Mouse (Mus musculus) intestine, embryonic 14.5 days (tissue): ENCODE measurements around the gene Rab3c. TPM values are rescaled to one million over a fixed set of nuclear protein-coding genes. Genes with fewer than 3 reads are reported as not detected.

ENCODE experiments used
- ATAC-seq: fragments of 200-750 bp; cut with Nextera tagmentation; replicated peaks from 2 replicates; pipeline ENCODE4 v1.8.0; 2017; ENCODE audit warnings: low read depth, moderate number of reproducible peaks, moderate TSS enrichment, moderate library complexity; ENCODE audit not compliant: low FRiP score, low TSS enrichment
- DNase-seq: peaks from one replicate; pipeline ENCODE4 v3.0.0-alpha.2; 2018; ENCODE audit warnings: low spot score
- H3K27ac ChIP-seq: fragments of 300-500 bp; sonication (generic); 2 replicates; pipeline ENCODE4 v1.5.1; 2014; ENCODE audit warnings: low read depth, mild to moderate bottlenecking, control low read depth
- H3K27me3 ChIP-seq: fragments of 300-500 bp; sonication (generic); replicated peaks from 2 replicates; pipeline ENCODE4 v1.6.1; 2014; ENCODE audit warnings: low read length, control low read depth; ENCODE audit not compliant: control insufficient read depth, insufficient read depth
- H3K36me3 ChIP-seq: fragments of 300-500 bp; sonication (generic); 2 replicates; pipeline ENCODE4 v1.6.1; 2014; ENCODE audit warnings: low read length, control low read depth; ENCODE audit not compliant: control insufficient read depth, insufficient read depth
- H3K4me1 ChIP-seq: fragments of 300-500 bp; sonication (generic); replicated peaks from 2 replicates; pipeline ENCODE4 v1.6.1; 2014; ENCODE audit warnings: low read length, control low read depth, mixed read lengths; ENCODE audit not compliant: control insufficient read depth, insufficient read depth
- H3K4me2 ChIP-seq: fragments of 300-500 bp; sonication (generic); 2 replicates; pipeline ENCODE4 v1.6.1; 2014; ENCODE audit warnings: low read length
- H3K4me3 ChIP-seq: fragments of 300-500 bp; sonication (generic); 2 replicates; pipeline ENCODE4 v1.5.1; 2014; ENCODE audit warnings: low read depth, low read length, control low read depth, mixed read lengths
- H3K9ac ChIP-seq: fragments of 300-500 bp; sonication (generic); 2 replicates; pipeline ENCODE4 v1.6.1; 2014; ENCODE audit warnings: mild to moderate bottlenecking, low read length
- H3K9me3 ChIP-seq: fragments of 300-500 bp; sonication (generic); 2 replicates; pipeline ENCODE4 v1.6.1; 2016; ENCODE audit warnings: low read length, control low read depth; ENCODE audit not compliant: control insufficient read depth
- WGBS: fragments of 180-500 bp; shearing (Covaris S2); extraction: QIAGEN DNeasy Blood & Tissue Kit; methylation state at CpG from one replicate; pipeline ENCODE4 v1.1.7; 2014; 5-methylcytosine and 5-hydroxymethylcytosine counted together
- polyA plus RNA-seq: library from polyadenylated mRNA; unstranded; fragments of >200 nt; fragmentation: Nextera tagmentation; extraction: Ambion mirVana; gene quantifications from 2 replicates; pipeline ENCODE4 v1.2.1, GENCODE M21; 2014

Rab3c gene
- polyA plus RNA-seq, 1 experiment from 2014 or later: 5.5 TPM

- Histone ChIP-seq H3K36me3 (no peaks in the 10 kb centered on the region), H3K4me1 (0 out of 2 replicates have a peak, but pooled peaks cover 6% of the 10 kb centered on the region), H3K27me3 (peaks cover 6% of the 10 kb centered on the region; the same call in 1 of the 2 replicates), H3K4me3 (no peak overlapping the region), H3K9ac (no peak overlapping the region), H3K4me2 (no peak overlapping the region), H3K27ac (no peak overlapping the region), H3K9me3 (no peaks in the 10 kb centered on the region)
- ATAC-seq (no peak), DNase-seq (no peak)
These were observed 3.1 kb downstream of the Rab3c start for GRCm38 (mm10) chr13:110277709-110278108.

GRCm38 (mm10) chr13:110275471-110275870 is 5.3 kb downstream of the Rab3c start:
- ATAC-seq: no peak
- 79% methylated on average over 3 of the region's 3 CpGs for WGBS

GRCm38 (mm10) chr13:110260649-110261048 is 20.1 kb downstream of the Rab3c start:
- H3K9ac ChIP-seq: no peak overlapping the region
- ATAC-seq (no peak), DNase-seq (no peak)
- H3K27ac ChIP-seq: no peak overlapping the region
- no peaks in the 10 kb centered on the region for H3K4me1 ChIP-seq
- H3K4me3 ChIP-seq: no peak overlapping the region
- no peaks in the 10 kb centered on the region for H3K36me3 ChIP-seq
- no peaks in the 10 kb centered on the region for H3K9me3 ChIP-seq
- 73% methylated on average over 1 of the region's 1 CpGs for WGBS
- no peak overlapping the region for H3K4me2 ChIP-seq
- H3K27me3 ChIP-seq: no peaks in the 10 kb centered on the region

More at GRCm38 (mm10) chr13:110275471-110275870, 5.3 kb downstream of the Rab3c start:
- H3K4me2 ChIP-seq: no peak overlapping the region
- no peaks in the 10 kb centered on the region for H3K4me1 ChIP-seq
- no peaks in the 10 kb centered on the region for H3K9me3 ChIP-seq
- peaks cover 6% of the 10 kb centered on the region; the same call in 1 of the 2 replicates for H3K27me3 ChIP-seq
- no peak overlapping the region for H3K27ac ChIP-seq
- no peaks in the 10 kb centered on the region for H3K36me3 ChIP-seq
- no peak overlapping the region for H3K9ac ChIP-seq
- no peak overlapping the region for H3K4me3 ChIP-seq
- DNase-seq: no peak

GRCm38 (mm10) chr13:110251453-110251852 is 29.3 kb downstream of the Rab3c start:
- Histone ChIP-seq H3K9ac (no peak overlapping the region), H3K27me3 (no peaks in the 10 kb centered on the region), H3K9me3 (no peaks in the 10 kb centered on the region), H3K4me3 (no peak overlapping the region), H3K4me2 (no peak overlapping the region), H3K36me3 (no peaks in the 10 kb centered on the region), H3K27ac (no peak overlapping the region), H3K4me1 (no peaks in the 10 kb centered on the region)
- DNase-seq (no peak), ATAC-seq (no peak)
- WGBS: 88% methylated on average over 5 of the region's 5 CpGs

- Histone ChIP-seq H3K9me3 (no peaks in the 10 kb centered on the region), H3K4me2 (no peak overlapping the region), H3K27ac (no peak overlapping the region), H3K36me3 (no peaks in the 10 kb centered on the region), H3K4me1 (no peaks in the 10 kb centered on the region), H3K27me3 (no peaks in the 10 kb centered on the region), H3K4me3 (no peak overlapping the region), H3K9ac (no peak overlapping the region)
- ATAC-seq: no peak
- DNase-seq: no peak
- WGBS: 67% methylated on average over 2 of the region's 2 CpGs
These were observed 32.3 kb downstream of the Rab3c start for GRCm38 (mm10) chr13:110248481-110248880.

GRCm38 (mm10) chr13:110238970-110239369 is 41.8 kb downstream of the Rab3c start:
- no peak for ATAC-seq
- Histone ChIP-seq H3K27me3 (no peaks in the 10 kb centered on the region), H3K9me3 (no peaks in the 10 kb centered on the region), H3K4me3 (no peak overlapping the region), H3K9ac (no peak overlapping the region), H3K36me3 (no peaks in the 10 kb centered on the region), H3K4me2 (no peak overlapping the region), H3K4me1 (peaks cover 9% of the 10 kb centered on the region; the same call in 1 of the 2 replicates), H3K27ac (no peak overlapping the region)
- no peak for DNase-seq
- WGBS: 29% methylated on average over 3 of the region's 3 CpGs

- H3K4me1 ChIP-seq: peaks cover 9% of the 10 kb centered on the region; the same call in 1 of the 2 replicates
- no peak overlapping the region for H3K4me3 ChIP-seq
- H3K9ac ChIP-seq: no peak overlapping the region
- 0 out of 2 replicates have a peak overlapping the region, but pooled peaks have one; percentile 11 for H3K4me2 ChIP-seq
- H3K27ac ChIP-seq: no peak overlapping the region
- no peaks in the 10 kb centered on the region for H3K27me3 ChIP-seq
- DNase-seq: peak; percentile 53
- 13% methylated on average over 10 of the region's 10 CpGs for WGBS
- no peaks in the 10 kb centered on the region for H3K9me3 ChIP-seq
- H3K36me3 ChIP-seq: no peaks in the 10 kb centered on the region
- no peak for ATAC-seq
These were observed 43.4 kb downstream of the Rab3c start for GRCm38 (mm10) chr13:110237209-110237935.

- H3K9ac ChIP-seq: no peak overlapping the region
- H3K4me2 ChIP-seq: no peak overlapping the region
- H3K36me3 ChIP-seq: no peaks in the 10 kb centered on the region
- ATAC-seq (no peak), DNase-seq (no peak)
- 94% methylated on average over 5 of the region's 5 CpGs for WGBS
- peaks cover 9% of the 10 kb centered on the region; the same call in 1 of the 2 replicates for H3K4me1 ChIP-seq
- H3K27ac ChIP-seq: no peak overlapping the region
- H3K9me3 ChIP-seq: no peaks in the 10 kb centered on the region
- H3K4me3 ChIP-seq: no peak overlapping the region
- no peaks in the 10 kb centered on the region for H3K27me3 ChIP-seq
These were observed 47.4 kb downstream of the Rab3c start for GRCm38 (mm10) chr13:110233364-110233763.
